Mouse (Mus musculus): ENCODE data around the gene Ncl. TPM values are rescaled to one million over a fixed set of nuclear protein-coding genes. Genes with fewer than 3 reads are reported as not detected.

The Ncl gene
- total and polyA plus RNA-seq, 2 experiments from 2014 or later, result 29.8 to 209 TPM

- WGBS, result 71% methylated on average over 3 of the region's 3 CpGs
- no peak overlapping the region for H3K4me2 ChIP-seq (ENCODE audit: low read depth, low read length, poor library complexity, severe bottlenecking)
- ATAC-seq (ENCODE audit: low FRiP score) (no peak), DNase-seq (ENCODE audit: low spot score) (no peak)
- no peak for TF ChIP-seq CTCF (IDR thresholded peaks at IDR 0.05)
- H3K9me3 ChIP-seq (ENCODE audit: low read length), result no peaks in the 10 kb centered on the region
- no peak overlapping the region for H3K4me3 ChIP-seq (ENCODE audit: low read depth, low read length)
- H3K4me1 ChIP-seq (ENCODE audit: insufficient read depth, low read length), result no peaks in the 10 kb centered on the region
- no peak overlapping the region for H3K27ac ChIP-seq (ENCODE audit: low read depth, low read length)
- no peaks in the 10 kb centered on the region for H3K36me3 ChIP-seq (ENCODE audit: insufficient read depth, low read length)
- no peak overlapping the region for H3K9ac ChIP-seq (replicated peaks; ENCODE audit: low read length, poor library complexity, severe bottlenecking)
- no peaks in the 10 kb centered on the region for H3K27me3 ChIP-seq (ENCODE audit: insufficient read depth, low read length)
Measured at GRCm38 (mm10) chr1:86399322-86399721, 40.1 kb upstream of the Ncl start.

GRCm38 (mm10) chr1:86398222-86398621 is 39.0 kb upstream of the Ncl start:
- Histone ChIP-seq H3K9ac (replicated peaks; ENCODE audit: low read length, poor library complexity, severe bottlenecking) (no peak overlapping the region), H3K36me3 (ENCODE audit: insufficient read depth, low read length) (no peaks in the 10 kb centered on the region), H3K27ac (ENCODE audit: low read depth, low read length) (no peak overlapping the region), H3K4me3 (ENCODE audit: low read depth, low read length) (no peak overlapping the region), H3K9me3 (ENCODE audit: low read length) (no peaks in the 10 kb centered on the region), H3K4me1 (ENCODE audit: insufficient read depth, low read length) (no peaks in the 10 kb centered on the region), H3K4me2 (ENCODE audit: low read depth, low read length, poor library complexity, severe bottlenecking) (no peak overlapping the region), H3K27me3 (ENCODE audit: insufficient read depth, low read length) (no peaks in the 10 kb centered on the region)
- DNase-seq (ENCODE audit: low spot score) (no peak), ATAC-seq (ENCODE audit: low FRiP score) (no peak)
- TF ChIP-seq CTCF (IDR thresholded peaks at IDR 0.05), result no peak
- WGBS, result 72% methylated on average over 7 of the region's 7 CpGs

- Histone ChIP-seq H3K27ac (ENCODE audit: low read depth, low read length) (no peak overlapping the region), H3K4me2 (ENCODE audit: low read depth, low read length, poor library complexity, severe bottlenecking) (no peak overlapping the region), H3K9ac (replicated peaks; ENCODE audit: low read length, poor library complexity, severe bottlenecking) (no peak overlapping the region), H3K4me1 (ENCODE audit: insufficient read depth, low read length) (no peaks in the 10 kb centered on the region), H3K4me3 (ENCODE audit: low read depth, low read length) (no peak overlapping the region), H3K27me3 (ENCODE audit: insufficient read depth, low read length) (no peaks in the 10 kb centered on the region), H3K9me3 (ENCODE audit: low read length) (no peaks in the 10 kb centered on the region), H3K36me3 (ENCODE audit: insufficient read depth, low read length) (no peaks in the 10 kb centered on the region)
- no peak for DNase-seq (ENCODE audit: low spot score)
- ATAC-seq (ENCODE audit: low FRiP score), result no peak
- TF ChIP-seq CTCF (IDR thresholded peaks at IDR 0.05), result no peak
- WGBS, result 77% methylated on average over 8 of the region's 8 CpGs
Measured at GRCm38 (mm10) chr1:86397621-86398020, 38.4 kb upstream of the Ncl start.

- Histone ChIP-seq H3K4me2 (ENCODE audit: low read depth, low read length, poor library complexity, severe bottlenecking) (no peak overlapping the region), H3K9me3 (ENCODE audit: low read length) (no peaks in the 10 kb centered on the region), H3K4me3 (ENCODE audit: low read depth, low read length) (no peak overlapping the region), H3K27ac (ENCODE audit: low read depth, low read length) (no peak overlapping the region), H3K27me3 (ENCODE audit: insufficient read depth, low read length) (no peaks in the 10 kb centered on the region), H3K9ac (replicated peaks; ENCODE audit: low read length, poor library complexity, severe bottlenecking) (no peak overlapping the region), H3K4me1 (ENCODE audit: insufficient read depth, low read length) (no peaks in the 10 kb centered on the region), H3K36me3 (ENCODE audit: insufficient read depth, low read length) (no peaks in the 10 kb centered on the region)
- 72% methylated on average over 7 of the region's 7 CpGs for WGBS
- peak; percentile 29 for TF ChIP-seq CTCF (IDR thresholded peaks at IDR 0.05)
- no peak for DNase-seq (ENCODE audit: low spot score)
- no peak for ATAC-seq (ENCODE audit: low FRiP score)
Measured at GRCm38 (mm10) chr1:86395897-86396296, 36.7 kb upstream of the Ncl start.

- ATAC-seq (ENCODE audit: low FRiP score) (no peak), DNase-seq (ENCODE audit: low spot score) (no peak)
- WGBS, result 89% methylated on average over 3 of the region's 3 CpGs
- Histone ChIP-seq H3K9me3 (ENCODE audit: low read length) (no peaks in the 10 kb centered on the region), H3K27me3 (ENCODE audit: insufficient read depth, low read length) (no peaks in the 10 kb centered on the region), H3K36me3 (ENCODE audit: insufficient read depth, low read length) (no peaks in the 10 kb centered on the region), H3K4me2 (ENCODE audit: low read depth, low read length, poor library complexity, severe bottlenecking) (no peak overlapping the region), H3K27ac (ENCODE audit: low read depth, low read length) (no peak overlapping the region), H3K4me3 (ENCODE audit: low read depth, low read length) (no peak overlapping the region), H3K4me1 (ENCODE audit: insufficient read depth, low read length) (no peaks in the 10 kb centered on the region), H3K9ac (replicated peaks; ENCODE audit: low read length, poor library complexity, severe bottlenecking) (no peak overlapping the region)
- no peak for TF ChIP-seq CTCF (IDR thresholded peaks at IDR 0.05)
Measured at GRCm38 (mm10) chr1:86394246-86394645, 35.0 kb upstream of the Ncl start.

- no peaks in the 10 kb centered on the region for H3K4me1 ChIP-seq (ENCODE audit: insufficient read depth, low read length)
- no peak overlapping the region for H3K9ac ChIP-seq (replicated peaks; ENCODE audit: low read length, poor library complexity, severe bottlenecking)
- H3K9me3 ChIP-seq (ENCODE audit: low read length), result no peaks in the 10 kb centered on the region
- ATAC-seq (ENCODE audit: low FRiP score) (no peak), DNase-seq (ENCODE audit: low spot score) (no peak)
- H3K4me3 ChIP-seq (ENCODE audit: low read depth, low read length), result no peak overlapping the region
- H3K36me3 ChIP-seq (ENCODE audit: insufficient read depth, low read length), result no peaks in the 10 kb centered on the region
- H3K27me3 ChIP-seq (ENCODE audit: insufficient read depth, low read length), result no peaks in the 10 kb centered on the region
- 94% methylated on average over 3 of the region's 3 CpGs for WGBS
- H3K27ac ChIP-seq (ENCODE audit: low read depth, low read length), result no peak overlapping the region
- no peak for TF ChIP-seq CTCF (IDR thresholded peaks at IDR 0.05)
- H3K4me2 ChIP-seq (ENCODE audit: low read depth, low read length, poor library complexity, severe bottlenecking), result no peak overlapping the region
Measured at GRCm38 (mm10) chr1:86393219-86393618, 34.0 kb upstream of the Ncl start.
